Mouse (Mus musculus): ENCODE results near the gene Dhrs2.

Dhrs2 gene

DNA sequence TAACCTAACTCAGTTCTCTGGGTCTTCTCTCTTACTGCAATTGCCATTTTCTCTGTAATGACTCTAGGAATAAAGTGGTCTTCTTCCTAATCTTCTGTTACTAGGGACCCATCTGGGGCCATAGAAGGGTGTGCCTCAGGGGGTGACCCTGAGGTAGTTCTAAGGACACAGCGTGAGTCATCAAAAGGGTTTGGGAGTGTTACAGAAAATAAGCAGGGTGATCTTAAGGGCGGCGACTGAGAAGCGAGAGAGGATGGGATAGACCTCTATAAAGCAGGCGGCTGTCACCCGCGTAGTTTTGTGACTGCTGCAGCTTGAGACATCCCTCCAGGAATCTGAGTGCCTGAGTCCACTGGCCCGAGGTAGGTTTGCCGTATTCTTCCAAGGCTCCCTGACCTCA lies at the start of gene Dhrs2:
Gene Dhrs2, plus strand, starts transcription at position 301 of the 400 bp plus-strand sequence.
- DNase-seq, result no peak

DNA sequence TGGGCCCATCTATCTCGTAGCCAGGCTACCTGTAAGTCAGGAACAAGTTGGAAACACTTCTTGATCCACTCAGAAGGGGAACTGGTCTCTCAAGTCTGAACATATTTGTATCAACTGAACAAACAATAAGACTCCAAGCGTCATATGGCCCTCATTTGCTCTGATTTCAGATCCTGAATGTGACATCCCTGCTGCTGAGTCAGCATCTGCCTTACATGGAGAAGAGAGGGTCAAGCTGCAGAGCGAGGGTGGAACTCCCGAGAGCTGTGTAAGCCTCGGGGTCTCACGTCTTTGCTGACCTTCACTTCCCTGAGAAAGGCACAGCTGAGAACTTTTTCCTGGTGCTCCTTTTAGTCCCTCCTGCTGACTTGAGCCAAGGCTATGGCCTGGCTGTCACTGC lies 47.6 kb upstream of the Dhrs2 start:
- no peak for DNase-seq

DNA sequence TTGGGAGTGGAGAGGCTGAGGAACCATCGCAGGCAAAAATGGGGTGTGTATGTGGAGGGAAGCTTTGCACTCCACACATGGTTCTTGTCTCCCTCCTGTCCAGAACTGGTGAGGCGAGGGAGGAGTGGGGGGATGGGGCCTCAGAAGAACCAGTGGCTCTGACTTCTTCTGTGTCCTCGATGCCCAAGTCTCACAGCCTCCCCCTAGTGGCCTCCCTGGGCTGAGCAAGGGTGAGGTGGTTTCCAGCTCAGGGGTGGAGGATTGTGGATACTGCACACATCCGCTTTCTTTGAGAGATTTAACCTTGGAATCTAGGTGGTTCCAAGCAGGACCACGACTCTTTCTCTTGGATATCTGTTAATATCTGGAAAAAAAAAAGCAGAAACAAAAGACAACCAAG lies 44.5 kb upstream of the Dhrs2 start:
- peak; percentile 44 to 63 for DNase-seq

DNA sequence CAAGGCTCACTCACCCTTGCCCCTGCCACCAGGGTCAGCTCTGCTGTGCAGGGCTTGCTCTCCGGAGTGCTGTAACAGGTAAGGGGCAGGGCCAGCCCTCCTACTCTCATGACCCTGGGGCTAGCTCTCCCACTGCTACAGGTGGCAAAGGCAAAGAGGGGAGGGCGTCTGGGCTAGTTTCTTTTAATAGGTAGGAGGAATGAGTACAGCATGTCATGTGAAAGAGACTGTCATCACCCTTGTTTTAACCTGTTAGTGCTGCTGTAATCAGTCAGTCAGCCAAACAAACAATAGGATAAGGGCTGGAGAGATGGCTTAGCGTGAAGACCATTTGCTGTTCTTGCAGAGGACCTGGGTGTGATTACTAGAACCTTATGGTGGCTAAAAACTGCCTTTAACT lies 40.9 kb upstream of the Dhrs2 start:
- no peak for DNase-seq

DNA sequence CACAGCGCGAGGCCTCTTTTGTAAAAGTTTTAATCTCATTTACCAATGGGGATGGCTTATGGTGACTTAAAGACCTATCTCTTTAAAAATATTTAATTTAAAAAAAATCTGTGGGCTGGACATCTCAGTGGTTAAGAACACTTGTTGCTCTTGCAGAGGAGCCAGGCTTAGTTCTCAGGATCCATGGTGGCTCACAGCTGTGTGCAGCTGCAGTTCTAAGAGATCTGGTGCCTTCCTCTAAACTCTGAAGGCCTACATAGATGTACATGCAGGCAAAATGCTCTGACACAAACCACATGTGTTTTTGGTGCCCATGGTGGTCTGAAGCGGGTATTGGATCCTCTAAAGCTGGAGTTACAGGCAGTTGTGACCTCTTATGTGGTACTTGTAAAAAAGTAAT lies 38.6 kb upstream of the Dhrs2 start:
- no peak for DNase-seq

DNA sequence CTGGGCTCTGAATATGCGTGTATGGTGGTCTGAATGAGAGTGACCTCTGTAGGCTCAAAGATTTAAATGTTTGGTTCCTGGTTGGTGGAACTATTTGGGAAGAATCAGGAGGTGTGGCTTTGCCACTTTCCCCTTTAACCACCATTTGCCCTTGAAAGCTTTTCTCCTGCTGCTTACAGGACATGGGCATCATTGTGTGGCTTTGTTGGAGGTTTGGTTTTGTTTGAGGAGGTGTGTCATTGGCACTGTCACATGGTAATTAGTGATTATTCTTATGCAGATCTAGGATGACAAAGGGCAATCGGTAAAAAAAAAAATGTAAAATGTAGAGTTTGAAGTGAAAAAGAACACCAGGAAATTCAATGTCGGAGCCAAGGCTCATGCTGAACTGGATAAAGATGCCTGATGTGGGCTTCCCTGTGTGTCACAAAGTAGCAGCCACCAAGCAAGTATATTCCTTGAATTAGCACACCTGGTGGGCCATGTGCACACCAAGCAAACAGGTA lies 37.1 kb upstream of the Dhrs2 start:
- DNase-seq, result no peak

DNA sequence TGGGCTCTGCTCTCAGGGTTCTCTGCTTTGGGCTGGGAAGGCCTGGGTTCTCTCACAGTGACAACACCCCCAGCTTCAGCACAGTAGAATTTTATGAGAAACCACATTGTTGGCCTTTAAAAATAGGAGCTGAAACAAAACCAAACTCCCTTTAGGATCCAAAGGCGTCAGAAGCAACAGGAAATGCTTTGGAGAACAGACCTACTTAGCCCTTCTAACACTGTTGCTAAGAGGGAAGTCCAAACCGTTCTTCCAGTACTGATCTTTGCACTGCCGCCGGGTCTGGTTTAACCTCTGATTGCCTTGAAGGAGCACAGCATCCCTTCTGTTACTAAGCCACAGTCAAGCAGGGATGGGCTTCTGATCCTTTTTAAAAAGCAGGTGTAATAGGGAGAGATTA lies 33.3 kb upstream of the Dhrs2 start:
- no peak for DNase-seq

DNA sequence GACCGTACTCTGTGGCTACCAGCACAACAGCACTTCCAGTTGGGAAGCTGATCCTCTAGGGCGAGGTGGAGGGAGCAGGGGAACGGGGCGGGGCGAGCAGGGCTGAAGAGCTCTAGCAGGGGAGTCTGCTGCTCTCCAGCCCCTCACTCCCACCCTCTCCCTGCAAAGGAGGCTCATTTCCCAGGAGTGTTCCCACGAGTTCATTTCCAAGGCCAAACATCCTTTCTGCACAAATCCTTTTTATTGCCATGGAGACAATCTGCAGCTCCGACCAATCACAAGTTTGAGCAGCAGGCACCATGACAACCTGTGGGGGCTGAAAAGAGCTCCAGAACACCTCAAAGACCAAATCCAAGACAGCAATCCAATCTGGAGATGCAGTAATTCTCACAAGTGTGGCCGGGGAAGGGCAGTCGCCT lies 32.4 kb upstream of the Dhrs2 start:
- no peak for DNase-seq

DNA sequence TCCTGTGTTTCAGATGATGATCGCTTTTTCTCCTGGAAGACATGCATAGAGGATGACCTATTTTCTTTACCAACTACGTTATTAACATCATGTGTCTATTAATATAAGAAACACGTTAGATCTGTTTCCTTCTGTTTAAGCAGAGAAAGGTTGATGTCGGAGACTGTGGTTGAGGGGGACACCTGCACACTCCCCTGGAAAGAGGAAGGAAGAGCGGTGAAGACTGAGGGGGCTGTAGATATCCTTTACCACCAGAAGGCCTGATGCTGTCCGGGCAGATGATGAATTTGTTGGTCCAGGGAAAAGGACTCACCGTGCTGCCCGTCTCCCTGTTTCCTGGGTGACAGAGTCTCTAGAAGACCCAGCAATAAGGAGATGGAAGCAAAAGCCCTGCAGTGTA lies 28.5 kb upstream of the Dhrs2 start:
- no peak for DNase-seq

DNA sequence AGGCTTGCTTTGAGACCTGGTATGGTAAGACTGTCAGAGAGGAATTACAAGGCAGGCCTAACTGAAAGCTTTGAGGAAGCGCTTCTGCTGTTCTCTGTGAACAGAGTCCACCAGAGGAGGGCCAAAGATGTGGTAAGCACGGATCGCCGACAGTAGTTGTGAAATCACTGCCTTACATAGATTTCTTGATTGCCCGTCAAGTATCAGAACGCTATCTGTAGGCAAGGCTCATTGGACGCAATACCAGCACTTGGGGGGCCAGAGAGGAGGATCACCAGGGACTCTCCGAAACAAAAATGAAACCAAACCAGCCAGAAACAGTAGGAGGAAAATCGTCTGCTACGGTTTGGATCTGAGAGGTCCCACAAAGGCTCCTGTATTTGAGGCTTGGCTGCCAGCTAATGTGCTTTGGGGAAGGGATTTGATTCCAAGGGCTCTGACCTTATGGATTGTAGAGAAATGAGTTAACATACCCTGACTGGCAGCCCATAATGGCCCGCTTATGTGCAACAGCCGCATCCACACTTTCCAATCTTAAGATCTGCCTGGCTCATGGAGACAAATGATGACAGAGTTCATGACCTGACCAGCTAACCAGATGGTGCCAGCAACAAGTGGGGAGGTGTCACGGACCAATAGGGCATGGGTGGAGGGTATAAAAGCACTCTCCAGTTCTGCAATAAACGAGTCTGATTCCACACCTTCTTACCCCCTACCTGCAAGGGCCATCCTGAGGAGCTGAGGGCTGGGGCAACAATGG lies 27.8 kb upstream of the Dhrs2 start:
- peak in 1 of 2 experiments; percentile 26 for DNase-seq

DNA sequence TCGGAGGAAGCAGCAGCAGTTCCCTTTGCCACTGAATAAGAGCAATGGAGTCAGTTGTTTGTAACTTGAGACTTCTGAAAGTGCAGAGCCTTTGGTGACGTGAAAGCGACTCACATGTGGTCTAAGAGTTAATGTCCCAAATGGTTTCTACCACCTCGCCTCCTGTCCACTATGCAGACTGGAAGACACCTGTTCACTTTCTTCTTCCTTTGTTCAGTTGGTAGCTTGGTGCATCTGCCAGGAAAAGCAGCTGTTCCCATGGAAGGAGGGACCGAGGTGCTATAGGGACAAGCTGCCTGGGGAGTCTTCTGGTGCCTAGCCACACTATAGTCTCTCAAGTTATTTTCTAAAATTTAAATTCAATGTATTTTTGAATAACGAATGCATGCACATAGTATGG lies 27.0 kb upstream of the Dhrs2 start:
- DNase-seq, result no peak

DNA sequence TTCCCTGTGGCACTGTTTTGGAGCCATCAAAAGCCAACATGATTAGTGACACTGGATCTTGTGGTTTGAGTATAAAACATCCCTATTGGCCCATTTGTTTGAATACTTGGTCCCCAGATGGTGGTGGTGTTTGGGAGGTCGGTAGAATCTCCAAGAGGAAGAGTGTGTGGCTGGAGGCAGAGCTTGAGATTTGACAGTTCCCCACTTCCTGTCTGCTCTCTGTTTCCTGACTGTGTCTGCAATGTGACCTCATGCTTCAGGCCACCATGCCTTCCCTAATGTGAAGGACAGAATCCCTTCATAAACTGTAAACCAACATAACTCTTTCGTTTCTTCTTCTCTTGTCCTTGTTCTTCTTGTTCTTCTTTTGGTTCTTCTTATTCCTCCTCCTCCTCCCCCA lies 24.7 kb upstream of the Dhrs2 start:
- DNase-seq, result no peak

DNA sequence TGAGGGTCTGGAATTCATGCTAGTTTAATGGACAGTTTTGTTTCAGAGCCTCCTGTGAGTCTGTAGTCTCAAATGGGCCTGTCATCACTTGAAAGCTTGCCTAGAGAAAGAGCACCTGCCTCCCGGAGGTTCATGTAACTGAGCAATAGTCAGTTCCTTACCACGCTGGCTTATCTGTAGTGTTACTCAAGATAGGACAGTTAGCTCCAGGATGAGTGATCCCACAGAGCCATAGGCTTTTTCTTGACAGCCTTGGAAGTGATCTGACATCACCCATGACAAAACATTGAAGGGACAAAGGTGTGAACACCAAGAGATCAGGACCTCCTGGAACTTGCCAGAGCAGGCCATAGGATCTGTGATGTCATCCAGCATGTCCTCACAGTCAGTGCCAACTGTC lies 23.6 kb upstream of the Dhrs2 start:
- DNase-seq, result no peak

DNA sequence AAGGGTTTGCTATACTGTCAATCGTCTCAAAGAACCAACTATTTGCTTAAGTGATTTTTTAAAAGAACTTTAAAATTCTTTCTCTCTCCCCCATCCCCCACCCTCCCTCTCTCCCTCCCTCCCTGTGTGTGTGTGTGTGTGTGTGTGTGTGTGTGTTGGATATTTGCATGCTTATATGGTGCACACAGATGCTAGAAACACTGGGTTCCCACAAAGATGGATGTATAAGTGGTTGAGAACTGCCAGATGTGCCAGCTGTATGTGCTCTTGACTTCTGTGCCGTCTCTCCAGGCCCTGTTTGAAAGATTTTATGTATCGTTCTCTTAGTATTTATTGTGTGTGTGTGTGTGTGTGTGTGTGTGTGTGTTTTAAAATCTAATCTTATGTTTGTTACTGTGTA lies 17.3 kb upstream of the Dhrs2 start:
- DNase-seq, result no peak

DNA sequence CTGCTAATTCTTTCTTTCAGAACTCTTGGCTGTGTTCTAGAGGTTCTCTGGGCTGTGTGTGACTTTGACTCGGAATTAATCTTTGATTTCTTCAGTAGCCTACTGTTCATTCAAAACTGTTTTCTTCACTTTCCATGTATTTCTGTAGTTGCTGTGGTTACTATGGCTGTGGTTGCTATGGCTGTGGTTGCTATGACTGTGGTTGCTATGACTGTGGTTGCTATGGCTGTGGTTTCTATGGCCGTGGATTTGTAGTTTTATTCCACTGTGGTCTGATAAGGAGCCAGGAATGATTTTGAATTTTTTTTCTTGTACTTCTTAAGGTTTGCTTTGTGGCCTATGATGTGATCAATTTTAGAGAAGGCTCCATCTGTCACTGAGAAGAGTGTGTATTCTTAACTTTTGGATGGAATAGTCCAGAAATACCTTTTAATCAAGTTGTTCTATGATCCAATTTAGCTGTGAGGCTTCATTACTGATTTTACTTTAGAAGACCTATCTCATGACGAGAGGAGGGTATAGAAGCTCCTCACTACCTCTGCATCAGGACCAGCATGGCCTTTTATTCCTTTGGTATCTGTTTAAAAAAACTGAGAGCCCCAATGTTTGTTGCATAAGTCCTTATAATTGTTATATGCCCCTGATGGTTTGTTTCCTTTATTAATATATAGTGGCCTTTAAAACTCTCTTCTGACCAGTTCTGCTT lies 16.6 kb upstream of the Dhrs2 start:
- no peak for DNase-seq

DNA sequence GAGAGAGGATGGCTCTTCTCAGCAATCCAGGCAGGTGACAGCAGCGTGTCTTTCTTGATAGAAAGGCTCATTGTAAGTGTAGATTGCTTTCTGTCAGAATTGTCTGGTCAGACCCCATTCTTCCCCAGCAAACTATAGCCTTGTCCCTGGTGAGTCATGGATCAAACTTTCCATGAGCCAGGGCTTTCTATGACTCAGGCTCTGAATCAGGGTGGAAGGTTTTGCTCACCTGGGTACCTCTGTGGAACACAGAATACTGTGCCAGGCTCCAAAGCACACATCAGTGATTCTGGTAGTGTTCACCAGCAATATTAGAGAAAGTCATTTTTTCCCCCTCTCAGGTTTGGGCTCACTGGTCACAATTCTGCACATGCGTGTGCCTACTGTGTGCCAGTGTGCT lies 13.5 kb upstream of the Dhrs2 start:
- DNase-seq, result no peak

DNA sequence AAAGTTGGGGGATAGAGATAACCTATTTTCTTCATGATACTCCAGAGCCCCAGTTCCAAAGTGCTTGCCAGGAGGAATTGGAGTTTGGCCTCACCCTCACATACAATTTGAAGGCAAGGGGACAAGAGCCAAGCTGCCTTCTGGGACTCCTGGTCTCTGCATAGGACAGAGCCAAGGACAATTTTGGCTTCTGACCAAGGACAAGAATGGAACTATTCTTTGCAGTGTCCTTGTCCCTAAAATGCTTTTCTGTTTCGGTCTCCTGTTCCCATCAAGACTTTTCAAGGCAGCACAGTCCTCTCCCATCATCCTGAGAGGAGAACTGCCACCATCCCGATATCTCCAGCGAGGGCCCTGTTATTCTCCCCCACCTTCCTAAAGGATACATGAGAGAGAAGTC lies 8.2 kb upstream of the Dhrs2 start:
- no peak for DNase-seq

DNA sequence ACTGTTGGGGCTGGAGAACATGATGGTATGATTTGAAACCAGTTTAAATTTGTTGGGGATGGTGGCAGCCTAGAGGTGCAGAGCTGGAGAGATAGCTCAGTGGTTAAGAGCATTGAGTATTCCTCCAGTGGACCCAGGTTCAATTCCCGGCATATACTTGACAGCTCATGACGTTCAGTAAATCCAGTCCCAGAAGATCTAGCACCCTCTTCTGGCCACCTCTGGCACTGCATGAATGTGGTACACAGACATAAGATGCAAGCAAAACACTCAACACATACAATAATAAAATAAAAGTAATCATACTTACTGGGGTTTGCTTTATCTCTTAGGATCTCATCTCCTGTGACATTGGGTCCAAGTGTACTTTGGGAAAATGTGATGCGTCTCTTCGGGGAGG lies 7.3 kb upstream of the Dhrs2 start:
- DNase-seq, result peak in 1 of 2 experiments; percentile 44

DNA sequence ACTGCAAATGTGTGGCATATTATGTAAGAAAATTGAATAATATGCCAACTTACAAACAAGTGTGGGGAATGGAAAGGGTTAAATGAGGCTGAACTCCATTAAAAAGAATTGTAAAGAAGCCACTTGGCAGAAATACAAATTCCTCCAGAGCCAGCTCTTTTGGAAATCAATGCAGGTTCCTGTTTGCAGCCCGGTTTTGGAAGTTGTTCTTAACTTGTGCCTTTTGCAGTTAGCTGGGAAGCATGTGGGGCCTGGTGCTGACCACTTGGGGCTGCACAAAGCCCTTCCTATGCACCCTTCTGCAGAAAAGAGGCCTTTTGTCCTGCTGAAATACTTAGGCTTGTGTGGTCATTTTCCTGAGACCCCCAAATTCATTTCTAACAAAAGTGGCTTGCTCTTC lies 1.4 kb downstream of the Dhrs2 start:
- no peak for DNase-seq

DNA sequence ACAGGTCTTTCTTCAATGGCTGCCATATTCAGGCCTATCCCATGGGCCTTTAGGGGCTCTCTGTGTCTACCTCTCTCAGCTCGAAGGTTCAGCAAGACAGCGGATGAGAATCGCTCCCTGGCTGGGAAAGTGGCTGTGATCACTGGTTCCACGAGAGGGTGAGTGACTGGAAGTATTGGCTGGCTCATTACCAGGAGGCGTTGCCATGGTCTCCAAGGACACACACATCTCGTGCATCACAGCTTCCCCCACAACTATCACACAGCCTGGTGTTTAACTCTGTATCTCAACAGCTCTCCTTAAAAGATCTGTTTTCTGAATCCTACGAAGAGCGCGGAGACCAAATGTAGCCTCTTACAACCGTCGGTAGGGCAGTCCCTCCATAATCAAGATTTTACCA lies 12.8 kb downstream of the Dhrs2 start:
- no peak for DNase-seq

DNA sequence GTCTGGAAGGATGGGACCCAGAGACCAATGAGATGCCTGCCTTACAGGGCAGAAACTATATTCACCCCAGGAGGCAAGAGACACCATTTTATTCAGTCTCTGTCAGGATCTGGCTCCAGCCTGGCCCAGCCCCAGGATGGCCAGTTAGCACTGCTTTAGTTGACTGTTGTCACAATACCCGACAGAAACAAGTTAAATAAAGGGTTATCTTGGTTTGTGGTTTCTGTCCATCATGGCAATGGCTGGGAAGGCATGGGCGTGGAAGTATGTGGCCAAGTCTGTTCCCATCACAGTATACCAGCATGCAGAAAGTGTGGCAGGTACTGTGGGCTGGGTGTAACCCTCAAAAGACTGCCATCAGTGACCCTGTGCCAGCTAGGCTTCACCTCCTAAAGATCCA lies 14.9 kb downstream of the Dhrs2 start:
- no peak for DNase-seq

DNA sequence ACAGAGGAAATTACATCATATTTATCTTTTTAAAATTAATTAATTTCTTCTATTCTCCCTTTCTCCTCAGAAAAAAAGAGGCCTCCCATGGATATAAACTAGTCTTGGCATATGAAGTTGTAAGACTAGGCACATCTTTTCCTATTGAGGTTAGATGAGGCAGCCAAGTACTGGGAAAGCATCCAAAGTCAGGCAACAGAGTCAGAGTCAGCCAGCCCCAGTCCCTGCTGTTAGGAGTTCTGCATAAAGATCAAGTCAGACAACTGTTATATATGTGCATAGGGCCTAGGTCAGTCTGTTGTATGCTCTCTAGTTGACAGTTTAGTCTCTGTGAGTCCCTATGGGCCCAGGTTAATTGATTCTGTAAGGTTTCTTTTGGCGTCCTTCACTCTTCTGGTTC lies 20.9 kb downstream of the Dhrs2 start:
- DNase-seq, result no peak

DNA sequence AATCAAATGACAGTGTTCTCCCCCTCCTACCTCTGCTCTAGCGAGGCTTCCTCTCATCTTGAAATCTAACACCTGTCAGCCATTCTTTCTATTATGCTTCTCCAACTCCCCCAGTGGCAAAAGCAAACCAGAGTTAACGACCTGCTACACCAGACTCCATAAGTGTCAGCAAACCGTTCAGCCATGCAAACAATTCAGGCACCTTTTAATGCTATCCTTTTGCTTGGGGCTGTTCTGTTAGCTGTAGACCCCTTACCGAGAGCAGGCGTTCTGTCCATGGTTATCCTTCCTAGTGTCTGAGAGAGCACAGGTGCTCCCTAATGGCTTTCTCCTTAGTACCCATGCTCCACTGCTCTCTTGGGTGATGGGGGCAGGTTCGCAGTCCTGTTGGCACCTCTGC lies 25.4 kb downstream of the Dhrs2 start:
- no peak for DNase-seq

DNA sequence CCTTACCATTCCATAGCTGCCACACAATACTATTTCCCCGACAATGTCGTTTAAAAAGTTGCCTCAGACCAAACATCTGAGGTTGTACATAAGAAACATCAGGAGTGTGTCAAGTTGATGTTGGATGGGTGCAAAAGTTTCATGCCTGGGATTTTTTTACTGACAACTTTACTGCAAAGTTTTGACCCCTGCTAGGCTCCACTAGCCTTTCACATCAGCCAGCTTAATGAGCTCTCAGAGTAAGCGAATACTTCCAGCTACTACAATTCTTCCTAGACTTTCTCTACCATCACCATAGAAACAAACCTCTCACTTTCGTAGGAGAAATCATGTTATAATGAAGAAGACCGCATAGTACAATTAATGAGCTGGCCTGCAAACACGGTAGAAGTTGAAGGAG lies 26.5 kb downstream of the Dhrs2 start:
- no peak for DNase-seq

DNA sequence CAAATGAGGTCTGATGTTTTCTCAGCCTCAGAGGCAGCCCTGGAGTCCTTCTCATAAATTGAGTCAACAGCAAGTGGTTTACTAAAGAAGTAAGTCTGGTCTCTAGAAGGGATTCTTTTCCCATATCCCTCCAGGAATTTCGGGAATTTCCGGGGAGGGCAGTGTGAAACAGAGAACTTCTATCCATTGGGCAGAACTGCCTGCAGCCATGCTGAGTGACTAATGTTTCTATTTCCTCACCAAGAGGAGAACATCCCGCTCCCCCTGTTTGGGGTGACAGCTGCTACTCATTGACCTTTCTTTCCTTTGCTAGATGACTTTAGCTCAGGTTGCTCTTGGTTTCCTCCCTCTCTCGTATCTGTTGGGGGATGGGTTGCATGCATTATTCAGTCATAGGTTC lies 31.8 kb downstream of the Dhrs2 start:
- no peak for DNase-seq
